Mouse (Mus musculus) MEL (cell line): ENCODE measurements around the gene Slc18a2. TPM values are rescaled to one million over a fixed set of nuclear protein-coding genes. Genes with fewer than 3 reads are reported as not detected.

Source experiments
- DNase-seq: peaks from one replicate; pipeline ENCODE4 v3.0.0; 2011; ENCODE audit warnings: low read depth, low spot score
- H3K27ac ChIP-seq: 2 replicates; pipeline ENCODE4 v1.5.1; 2012; ENCODE audit warnings: low read depth, mild to moderate bottlenecking, control low read depth, low read length, moderate library complexity; ENCODE audit not compliant: control insufficient read depth
- H3K27me3 ChIP-seq, 2 experiments: fragments of 150-350 bp in 1 of 2; sonication (generic) in 1 of 2; 2 replicates each; pipeline ENCODE4 v1.6.1; 2012; ENCODE audit warnings: low read length in 2 of 2, mild to moderate bottlenecking in 2 of 2, improper control_type of control experiment in 1 of 2, moderate library complexity in 1 of 2; ENCODE audit not compliant: insufficient read depth in 2 of 2, control insufficient read depth in 1 of 2
- H3K36me3 ChIP-seq, 2 experiments: 2 replicates each; pipeline ENCODE4 v1.6.1; 2012 to 2014; ENCODE audit warnings: low read length in 2 of 2, improper control_type of control experiment in 1 of 2, inconsistent platforms in 1 of 2, mild to moderate bottlenecking in 1 of 2; ENCODE audit not compliant: insufficient read depth in 2 of 2, control insufficient read depth in 1 of 2
- H3K4me1 ChIP-seq, 2 experiments: fragments of 150-350 bp in 1 of 2; sonication (generic) in 1 of 2; 2 replicates each; pipeline ENCODE4 v1.6.1; 2012; ENCODE audit warnings: low read length in 2 of 2, improper control_type of control experiment in 1 of 2, mild to moderate bottlenecking in 1 of 2; ENCODE audit not compliant: insufficient read depth in 2 of 2, control insufficient read depth in 1 of 2
- H3K4me3 ChIP-seq, 2 experiments: fragments of 150-350 bp in 1 of 2; sonication (generic) in 1 of 2; 2 replicates each; pipeline ENCODE4 v1.5.1; 2012; ENCODE audit warnings: low read depth in 2 of 2, low read length in 2 of 2, mild to moderate bottlenecking in 2 of 2, moderate library complexity in 2 of 2, control low read depth in 1 of 2, improper control_type of control experiment in 1 of 2; ENCODE audit not compliant: control insufficient read depth in 1 of 2, insufficient read depth in 1 of 2
- H3K79me2 ChIP-seq: 2 replicates; pipeline ENCODE4 v1.6.1; 2012; ENCODE audit warnings: mild to moderate bottlenecking, low read length, moderate library complexity; ENCODE audit not compliant: control insufficient read depth, poor library complexity, insufficient read depth
- H3K9ac ChIP-seq: 2 replicates; pipeline ENCODE4 v1.6.1; 2012; ENCODE audit warnings: low read depth, mild to moderate bottlenecking, control low read depth, low read length, moderate library complexity; ENCODE audit not compliant: control insufficient read depth, poor library complexity, severe bottlenecking
- H3K9me3 ChIP-seq: fragments of 150-350 bp; sonication (generic); replicated peaks from 2 replicates; pipeline ENCODE4 v1.6.1; 2012; ENCODE audit warnings: mild to moderate bottlenecking, low read length, improper control_type of control experiment, moderate library complexity; ENCODE audit not compliant: insufficient read depth
- BHLHE40 ChIP-seq: IDR thresholded peaks from 2 replicates; pipeline ENCODE4 v1.6.1; 2012; ENCODE audit warnings: low read depth, mild to moderate bottlenecking, inconsistent platforms, low read length, improper control_type of control experiment, borderline replicate concordance
- CHD1 ChIP-seq: IDR thresholded peaks from 2 replicates; pipeline ENCODE4 v1.6.1; 2012; ENCODE audit warnings: low read depth, mild to moderate bottlenecking, inconsistent platforms, low read length, improper control_type of control experiment
- E2F4 ChIP-seq: IDR thresholded peaks from 2 replicates; pipeline ENCODE4 v1.6.1; 2011; ENCODE audit warnings: low read depth, low read length, improper control_type of control experiment, borderline replicate concordance
- EP300 ChIP-seq, 2 experiments: IDR thresholded peaks; 2 replicates each; pipeline ENCODE4 v1.6.1; 2011; ENCODE audit warnings: improper control_type of control experiment in 2 of 2, low read length in 2 of 2, low read depth in 1 of 2, mild to moderate bottlenecking in 1 of 2
- ETS1 ChIP-seq: IDR thresholded peaks from 2 replicates; pipeline ENCODE4 v1.6.1; 2012; ENCODE audit warnings: low read depth, mild to moderate bottlenecking, inconsistent platforms, low read length, improper control_type of control experiment, moderate library complexity
- GABPA ChIP-seq: IDR thresholded peaks from 2 replicates; pipeline ENCODE4 v1.6.1; 2012; ENCODE audit warnings: low read depth, mild to moderate bottlenecking, inconsistent platforms, low read length, improper control_type of control experiment, moderate library complexity
- JUND ChIP-seq: IDR thresholded peaks from 2 replicates; pipeline ENCODE4 v1.6.1; 2011; ENCODE audit warnings: low read depth, mild to moderate bottlenecking, improper control_type of control experiment, low read length
- KAT2A ChIP-seq: conservative IDR thresholded peaks from 2 replicates; pipeline ENCODE4 v1.6.1; 2012; ENCODE audit warnings: low read depth, low read length, improper control_type of control experiment, inconsistent platforms
- MAFK ChIP-seq: IDR thresholded peaks from 2 replicates; pipeline ENCODE4 v1.6.1; 2011; ENCODE audit warnings: low read depth, mild to moderate bottlenecking, low read length, improper control_type of control experiment, borderline replicate concordance
- MAX ChIP-seq: IDR thresholded peaks from 2 replicates; pipeline ENCODE4 v1.6.1; 2011; ENCODE audit warnings: low read length, improper control_type of control experiment
- MAZ ChIP-seq: IDR thresholded peaks from 2 replicates; pipeline ENCODE4 v1.6.1; 2012; ENCODE audit warnings: low read depth, mild to moderate bottlenecking, inconsistent platforms, low read length, improper control_type of control experiment
- MEF2A ChIP-seq: IDR thresholded peaks from 2 replicates; pipeline ENCODE4 v1.6.1; 2014; ENCODE audit warnings: low read depth, mild to moderate bottlenecking, inconsistent platforms, low read length, improper control_type of control experiment; ENCODE audit not compliant: poor library complexity, insufficient replicate concordance, severe bottlenecking; ENCODE audit errors: extremely low read depth
- MXI1 ChIP-seq: IDR thresholded peaks from 2 replicates; pipeline ENCODE4 v1.6.1; 2011; ENCODE audit warnings: mild to moderate bottlenecking, low read depth, low read length, improper control_type of control experiment
- NELFE ChIP-seq: IDR thresholded peaks from 2 replicates; pipeline ENCODE4 v1.6.1; 2011; ENCODE audit warnings: low read depth, low read length, improper control_type of control experiment
- POLR2AphosphoS5 ChIP-seq: IDR thresholded peaks from 2 replicates; pipeline ENCODE4 v1.6.1; 2012; ENCODE audit warnings: low read depth, borderline replicate concordance, mild to moderate bottlenecking, inconsistent platforms, low read length, moderate library complexity, mixed read lengths
- RCOR1 ChIP-seq: IDR thresholded peaks from 2 replicates; pipeline ENCODE4 v1.6.1; 2012; ENCODE audit warnings: low read depth, mild to moderate bottlenecking, inconsistent platforms, low read length, improper control_type of control experiment
- SIN3A ChIP-seq: IDR thresholded peaks from 2 replicates; pipeline ENCODE4 v1.6.1; 2012; ENCODE audit warnings: low read length, improper control_type of control experiment, inconsistent platforms
- SMC3 ChIP-seq: IDR thresholded peaks from 2 replicates; pipeline ENCODE4 v1.6.1; 2011; ENCODE audit warnings: low read depth, low read length, improper control_type of control experiment
- TAL1 ChIP-seq: IDR thresholded peaks from 2 replicates; pipeline ENCODE4 v1.6.1; 2012; ENCODE audit warnings: mild to moderate bottlenecking, inconsistent platforms, low read length, moderate library complexity, mixed read lengths
- TCF12 ChIP-seq: IDR thresholded peaks from 2 replicates; pipeline ENCODE4 v1.6.1; 2014; ENCODE audit warnings: low read depth, mild to moderate bottlenecking, inconsistent platforms, low read length, improper control_type of control experiment, moderate library complexity
- UBTF ChIP-seq: IDR thresholded peaks from 2 replicates; pipeline ENCODE4 v1.6.1; 2012; ENCODE audit warnings: low read depth, mild to moderate bottlenecking, inconsistent platforms, low read length, improper control_type of control experiment, moderate library complexity, borderline replicate concordance; ENCODE audit not compliant: insufficient read depth
- USF1 ChIP-seq: IDR thresholded peaks from 2 replicates; pipeline ENCODE4 v1.6.1; 2014; ENCODE audit warnings: low read depth, mild to moderate bottlenecking, inconsistent platforms, low read length, improper control_type of control experiment, moderate library complexity
- USF2 ChIP-seq, 2 experiments: IDR thresholded peaks; 2 replicates each; pipeline ENCODE4 v1.6.1; 2011 to 2012; ENCODE audit warnings: improper control_type of control experiment in 2 of 2, low read length in 2 of 2, borderline replicate concordance in 1 of 2, inconsistent platforms in 1 of 2, low read depth in 1 of 2, mild to moderate bottlenecking in 1 of 2; ENCODE audit not compliant: insufficient read depth in 1 of 2
- ZKSCAN1 ChIP-seq: IDR thresholded peaks from 2 replicates; pipeline ENCODE4 v1.6.1; 2012; ENCODE audit warnings: low read depth, mild to moderate bottlenecking, inconsistent platforms, low read length, improper control_type of control experiment, moderate library complexity
- ZNF384 ChIP-seq: IDR thresholded peaks from 2 replicates; pipeline ENCODE4 v1.6.1; 2012; ENCODE audit warnings: low read depth, mild to moderate bottlenecking, inconsistent platforms, low read length, improper control_type of control experiment
- polyA plus RNA-seq, 2 experiments: library from polyadenylated mRNA; stranded (reverse) in 1 of 2; unstranded in 1 of 2; fragments of >175 nt in 1 of 2; fragments of >200 nt in 1 of 2; gene quantifications; 2 replicates each; pipeline versions ENCODE4 v1.2.1 to v1.2.4; 2012; ENCODE audit warnings: low replicate concordance in 2 of 2, low read depth in 1 of 2; ENCODE audit not compliant: insufficient read length in 2 of 2, insufficient read depth in 1 of 2, missing spikeins in 1 of 2
- total RNA-seq: library from RNA; depleted of rRNA; stranded (reverse); fragments of 300-350 nt; gene quantifications from 2 replicates; pipeline ENCODE4 v1.2.3, GENCODE M21; 2012

The Slc18a2 gene
- total and polyA plus RNA-seq, 3 experiments = 1.5 to 4.2 TPM; not detected in 1

GRCm38 (mm10) chr19:59236046-59236445, 24.6 kb upstream of the Slc18a2 start:
- Histone ChIP-seq H3K9me3 (no peaks in the 10 kb centered on the region), H3K4me3 (no peak overlapping the region), H3K27me3 (no peaks in the 10 kb centered on the region; a peak in 1 of 4 replicates), H3K27ac (no peak overlapping the region), H3K36me3 (no peaks in the 10 kb centered on the region), H3K9ac (no peak overlapping the region)
- no peak for DNase-seq
- TF ChIP-seq NELFE (no peak), CHD1 (no peak), ZKSCAN1 (no peak), MAZ (no peak), USF1 (no peak), GABPA (no peak), MAX (no peak), UBTF (no peak), E2F4 (no peak), MXI1 (no peak), JUND (no peak), SIN3A (no peak), ZNF384 (no peak), MEF2A (no peak)
- TF ChIP-seq, all 39 proteins: peak for 0
- H3K4me1 ChIP-seq = no peaks in the 10 kb centered on the region
- no peaks in the 10 kb centered on the region for H3K79me2 ChIP-seq

- no peaks in the 10 kb centered on the region for H3K9me3 ChIP-seq
- H3K27me3 ChIP-seq = no peaks in the 10 kb centered on the region; a peak in 1 of 4 replicates
- H3K27ac ChIP-seq = no peak overlapping the region
- no peaks in the 10 kb centered on the region for H3K36me3 ChIP-seq
- no peak for TF ChIP-seq KAT2A
- TF ChIP-seq CHD1 = no peak
- TF ChIP-seq MAFK = no peak
- TF ChIP-seq SIN3A = no peak
- no peak for TF ChIP-seq TAL1
- TF ChIP-seq EP300 (IDR thresholded peaks at IDR 0.05; ENCODE audit: low read depth in 1 of 2, low read length in 2 of 2) = no peak
- TF ChIP-seq TCF12 = no peak
- no peak for TF ChIP-seq MAZ
- TF ChIP-seq ETS1 = no peak
- TF ChIP-seq RCOR1 = no peak
- TF ChIP-seq POLR2AphosphoS5 = no peak
- TF ChIP-seq SMC3 = no peak
- TF ChIP-seq USF2 (IDR thresholded peaks at IDR 0.05; ENCODE audit: borderline replicate concordance in 1 of 2, insufficient read depth in 1 of 2, low read depth in 1 of 2, low read length in 2 of 2) = no peak
- TF ChIP-seq BHLHE40 = no peak
- TF ChIP-seq E2F4 = no peak
- TF ChIP-seq USF1 = no peak
- H3K4me3 ChIP-seq = no peak overlapping the region
- no peaks in the 10 kb centered on the region for H3K4me1 ChIP-seq
- DNase-seq = no peak
- H3K79me2 ChIP-seq = no peaks in the 10 kb centered on the region
- no peak overlapping the region for H3K9ac ChIP-seq
Observed at GRCm38 (mm10) chr19:59238630-59239029, 22.1 kb upstream of the Slc18a2 start.
